Mouse (Mus musculus) thymus, postnatal 0 days (tissue): ENCODE measurements around the gene Slc4a8. TPM values are rescaled to one million over a fixed set of nuclear protein-coding genes. Genes with fewer than 3 reads are reported as not detected.
"Not testable (repeated sequence)": the region's sequence is repeated elsewhere in the genome, so short reads cannot be mapped to it uniquely, and the experiment has no call there.

Source experiments
- DNase-seq: peaks from one replicate; pipeline ENCODE4 v3.0.0-alpha.2; 2015; ENCODE audit warnings: low spot score
- polyA plus RNA-seq: library from polyadenylated mRNA; unstranded; fragments of >200 nt; fragmentation: Nextera tagmentation; extraction: Ambion mirVana; gene quantifications from 2 replicates; pipeline ENCODE4 v1.2.1, GENCODE M21; 2015

Slc4a8 gene
- polyA plus RNA-seq, 1 experiment from 2014 or later: 2.1 TPM

DNA sequence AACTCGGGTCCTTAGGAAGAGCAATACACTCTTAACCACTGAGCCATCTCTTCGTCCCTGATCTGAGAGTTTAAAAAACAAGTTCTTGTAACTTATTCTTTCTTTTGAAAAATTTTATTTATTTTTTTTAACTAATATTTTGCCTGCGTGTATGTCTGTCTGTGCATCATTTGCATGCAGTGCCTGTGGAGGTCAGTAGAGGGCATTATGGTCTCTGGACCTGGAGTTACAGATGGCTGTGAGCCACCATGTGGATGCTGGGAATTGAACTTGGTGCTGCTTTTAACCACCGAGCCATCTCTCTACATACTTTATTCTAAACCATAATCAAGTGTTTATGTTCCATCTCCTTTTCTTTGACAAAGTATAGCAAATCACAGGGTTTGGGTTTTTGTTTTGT lies 11.1 kb downstream of the Slc4a8 start:
- DNase-seq: no peak

DNA sequence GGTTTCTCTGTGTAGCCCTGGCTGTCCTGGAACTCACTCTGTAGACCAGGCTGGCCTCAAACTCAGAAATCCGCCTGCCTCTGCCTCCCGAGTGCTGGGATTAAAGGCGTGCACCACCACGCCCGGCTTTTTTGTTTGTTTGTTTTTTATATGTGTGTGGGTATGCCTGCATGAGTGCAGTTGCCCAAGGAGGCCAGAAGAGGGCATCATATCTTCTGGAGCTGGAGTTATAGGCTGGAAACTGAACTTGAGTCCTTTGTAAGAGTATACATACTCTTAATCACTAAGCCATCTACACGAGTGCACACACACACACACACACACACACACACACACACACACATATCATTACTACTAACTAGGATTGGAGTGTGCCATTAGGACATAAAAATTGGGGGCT lies 12.3 kb downstream of the Slc4a8 start:
- not testable (repeated sequence) for DNase-seq

DNA sequence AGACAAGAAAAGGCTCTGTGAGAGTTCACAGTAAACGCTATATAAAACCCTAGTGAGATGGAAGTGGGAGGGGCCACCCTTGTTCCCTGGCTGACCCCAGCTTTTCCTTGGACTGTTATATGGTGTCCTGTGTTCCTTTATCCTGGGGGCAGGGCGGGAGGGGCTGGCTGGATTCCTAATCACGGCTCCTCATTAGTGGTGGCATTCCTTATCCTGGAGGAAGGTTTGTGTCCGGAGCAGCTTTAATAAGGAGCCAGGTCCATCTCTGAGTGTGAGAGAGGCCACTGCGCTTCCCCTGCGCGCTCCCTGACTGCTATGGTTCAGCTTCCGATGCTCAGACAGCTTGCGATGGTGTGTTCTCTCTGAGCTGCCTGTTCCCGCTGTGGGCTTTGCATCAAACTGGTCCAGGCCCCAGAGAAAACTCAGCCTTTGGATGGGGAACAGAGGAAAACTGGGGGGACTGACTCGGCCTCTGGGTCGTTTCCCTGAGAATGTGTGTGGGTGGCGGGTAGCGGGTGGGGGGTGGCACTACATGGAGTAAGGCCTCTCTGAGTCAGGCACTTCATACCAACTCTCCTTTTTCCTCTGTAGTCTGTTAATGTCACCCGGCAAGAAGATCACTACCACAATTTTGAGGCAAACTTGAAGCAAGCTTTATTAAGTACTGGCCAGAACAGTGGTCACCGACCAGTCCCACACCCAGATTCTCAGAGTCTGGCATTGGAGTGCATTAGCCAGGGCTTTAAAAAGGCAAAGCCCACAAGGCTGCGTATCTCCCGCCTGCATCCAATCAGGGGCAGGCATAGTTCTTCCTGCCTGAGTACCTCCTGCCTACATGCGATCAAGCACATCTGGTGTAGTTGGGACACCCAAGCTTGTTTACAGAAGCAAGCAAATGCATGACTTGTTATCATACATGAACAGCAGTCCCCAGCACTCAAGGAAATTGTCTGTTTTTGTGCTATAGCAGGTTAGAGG lies 13.9 kb downstream of the Slc4a8 start:
- no peak for DNase-seq

DNA sequence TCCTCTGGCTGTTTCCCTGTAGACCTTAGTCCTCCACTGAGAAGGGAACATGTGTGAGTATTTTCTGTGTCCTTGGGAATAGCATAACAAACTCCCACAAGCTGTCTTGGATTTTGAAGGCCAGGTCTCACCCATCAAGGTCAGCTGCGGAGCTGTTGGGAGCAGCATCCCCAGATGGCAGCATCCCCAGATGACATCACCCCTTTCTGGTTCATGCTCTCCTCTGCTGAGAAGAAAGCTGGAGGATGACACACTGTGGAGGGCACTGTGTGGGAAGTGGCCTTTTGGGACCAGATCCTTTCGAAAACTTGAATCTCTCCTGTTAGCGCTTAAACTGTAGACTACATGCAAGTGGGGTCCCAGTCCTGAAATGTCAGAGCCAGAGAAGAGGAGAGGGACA lies 14.9 kb downstream of the Slc4a8 start:
- no peak for DNase-seq

DNA sequence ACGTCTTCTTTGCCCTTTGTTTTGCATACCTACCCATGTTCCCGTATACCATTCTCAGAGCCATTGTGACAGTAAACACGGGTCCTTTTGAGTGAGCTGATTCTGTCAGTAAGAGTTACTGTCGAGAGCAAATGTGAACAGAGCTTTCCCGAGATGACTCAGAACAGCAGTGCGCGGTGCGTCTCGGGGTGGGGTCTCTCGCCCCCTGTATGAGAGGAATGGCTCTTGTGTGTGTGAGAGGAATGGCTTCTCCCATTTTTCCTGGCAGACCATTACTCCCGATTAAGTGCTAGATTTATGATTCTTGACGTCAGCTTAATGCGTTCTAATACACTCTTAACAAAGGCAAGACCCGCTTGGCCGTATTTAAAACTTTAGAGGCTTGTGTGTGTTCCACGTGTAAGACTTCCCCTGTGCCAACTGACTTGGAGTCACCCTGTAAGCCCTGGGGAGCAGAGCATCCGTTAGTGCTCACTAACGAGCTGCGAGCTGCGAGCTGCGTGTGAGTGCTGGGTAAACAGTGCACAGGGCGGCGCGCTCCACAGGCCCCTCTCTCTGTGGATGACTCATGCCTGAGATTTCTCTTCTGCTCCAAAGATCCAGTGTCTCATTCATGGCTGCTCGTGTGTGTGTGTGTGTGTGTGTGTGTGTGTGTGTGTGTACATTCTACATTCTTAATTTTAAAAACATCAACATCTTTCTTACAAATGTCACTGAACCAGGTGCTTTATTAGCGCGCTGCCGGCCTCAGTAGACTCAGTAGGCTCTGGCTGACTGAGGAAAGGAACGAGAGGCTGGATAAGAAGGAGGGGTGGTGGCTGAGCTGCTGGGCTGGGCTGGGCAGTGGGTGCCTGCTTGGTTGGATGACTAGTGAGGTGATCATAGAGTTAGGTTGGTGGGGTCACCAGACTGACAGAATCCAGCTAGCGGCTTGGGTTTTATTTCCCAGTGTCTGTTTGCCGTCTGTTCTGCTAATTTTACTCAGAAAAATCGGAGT lies 15.8 kb downstream of the Slc4a8 start:
- DNase-seq: no peak

DNA sequence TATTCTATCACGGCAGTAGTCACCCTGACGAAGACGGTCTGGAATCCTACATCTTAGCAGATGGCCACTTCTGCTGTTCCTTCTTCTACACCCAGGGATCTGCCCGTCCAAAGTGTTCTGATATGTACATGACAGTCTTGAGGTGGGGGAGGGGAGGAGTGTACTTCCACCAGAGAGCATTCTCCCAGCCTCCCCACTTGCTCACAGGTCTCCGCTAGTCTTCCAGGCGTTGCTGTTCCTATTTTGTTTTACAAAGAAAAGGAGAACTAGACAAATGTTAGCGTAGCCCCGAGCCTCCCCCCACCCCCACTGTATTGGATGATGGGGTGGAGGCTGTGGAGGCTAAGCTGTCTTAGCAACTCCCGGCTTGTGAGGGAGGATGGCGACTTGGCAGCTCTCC lies 18.3 kb downstream of the Slc4a8 start:
- DNase-seq: no peak

DNA sequence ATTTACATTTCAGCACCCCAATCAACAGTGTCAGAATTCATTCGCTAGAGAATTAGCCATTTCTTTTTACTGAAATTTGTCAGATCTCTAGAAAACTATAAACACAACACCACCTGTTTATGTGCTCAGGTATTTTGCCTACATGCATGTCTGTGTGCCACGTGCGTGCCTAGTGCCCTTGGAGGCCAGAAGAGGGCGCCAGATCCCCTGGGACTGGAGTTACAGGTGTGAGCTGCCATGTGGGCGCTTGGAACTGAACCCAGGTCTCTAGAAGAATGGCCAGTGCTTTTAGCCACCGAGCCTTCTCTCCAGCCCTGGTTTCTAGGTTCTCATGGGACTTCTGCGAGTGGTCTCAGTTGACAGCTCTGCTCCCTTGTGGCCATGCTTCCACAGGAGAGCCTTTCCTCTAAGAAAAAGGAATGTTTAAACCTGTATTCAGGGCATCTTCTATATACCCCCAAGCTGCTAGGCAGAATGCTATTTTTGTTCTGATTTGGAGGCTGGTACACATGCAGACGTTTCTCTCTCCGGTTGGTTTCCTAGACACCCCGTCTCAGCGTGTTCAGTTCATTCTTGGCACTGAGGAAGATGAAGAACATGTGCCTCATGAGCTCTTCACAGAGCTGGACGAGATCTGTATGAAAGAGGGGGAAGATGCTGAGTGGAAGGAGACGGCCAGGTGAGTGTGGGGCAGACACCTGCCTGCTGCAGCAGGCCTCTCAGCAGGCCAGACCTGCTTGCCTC lies 21.9 kb downstream of the Slc4a8 start:
- DNase-seq: no peak

DNA sequence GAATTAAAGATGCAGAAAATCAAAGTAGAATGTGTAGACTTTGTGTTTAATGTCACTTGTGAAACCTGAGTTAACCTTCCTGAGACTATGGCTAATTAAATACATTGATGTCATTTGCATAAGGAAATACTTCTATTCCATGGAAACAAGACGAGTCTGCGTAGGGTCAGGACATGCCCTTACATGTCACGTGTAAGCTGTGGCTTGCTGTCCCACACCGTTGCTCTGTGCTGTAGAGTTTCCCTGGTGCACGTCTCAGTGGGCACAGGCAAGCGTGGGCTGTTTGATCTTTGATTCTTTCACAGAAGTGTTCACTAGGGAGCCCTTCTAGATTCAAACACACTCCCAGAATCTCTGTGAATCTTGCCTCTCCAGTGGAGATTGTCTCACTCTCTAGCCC lies 28.7 kb downstream of the Slc4a8 start:
- no peak for DNase-seq

DNA sequence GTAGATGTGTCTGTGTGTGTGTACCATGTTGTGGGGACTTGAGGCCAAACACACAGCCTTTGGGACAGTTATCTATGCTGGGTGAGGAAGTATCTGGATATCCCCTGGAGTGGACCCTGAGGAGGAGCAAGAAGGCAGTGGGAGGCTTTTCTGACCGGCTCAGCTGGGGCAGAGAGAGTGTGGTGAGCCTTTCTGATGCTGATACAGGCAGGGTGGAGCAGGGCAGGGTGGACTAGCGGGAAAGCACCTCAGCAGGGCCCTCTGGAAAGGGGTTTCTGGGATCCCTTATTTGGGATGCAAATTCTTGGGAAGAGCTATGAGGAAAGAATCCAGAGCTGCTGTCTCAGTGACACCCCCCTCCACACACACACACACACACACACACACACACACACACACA lies 30.8 kb downstream of the Slc4a8 start:
- DNase-seq: no peak

DNA sequence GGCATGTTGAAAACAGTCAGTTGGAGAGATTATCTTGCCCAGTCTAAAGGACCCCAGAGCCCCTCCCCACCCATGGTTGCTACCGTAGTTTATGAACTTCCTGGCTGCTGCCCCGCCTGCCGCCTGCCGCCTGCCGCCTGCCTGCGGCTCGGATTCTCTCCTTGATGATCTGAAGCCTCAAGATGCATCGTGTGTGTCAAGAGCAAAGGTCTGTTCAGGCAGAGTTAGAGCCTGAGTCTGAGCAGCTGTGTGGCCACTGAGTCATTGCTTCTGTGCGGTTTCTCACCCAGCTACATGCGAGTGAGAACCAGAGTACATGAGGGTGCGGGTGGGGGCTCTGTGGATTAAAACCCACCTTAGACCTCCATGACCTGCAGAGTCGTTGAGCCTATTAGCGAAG lies 39.4 kb downstream of the Slc4a8 start:
- DNase-seq: peak; percentile 6

DNA sequence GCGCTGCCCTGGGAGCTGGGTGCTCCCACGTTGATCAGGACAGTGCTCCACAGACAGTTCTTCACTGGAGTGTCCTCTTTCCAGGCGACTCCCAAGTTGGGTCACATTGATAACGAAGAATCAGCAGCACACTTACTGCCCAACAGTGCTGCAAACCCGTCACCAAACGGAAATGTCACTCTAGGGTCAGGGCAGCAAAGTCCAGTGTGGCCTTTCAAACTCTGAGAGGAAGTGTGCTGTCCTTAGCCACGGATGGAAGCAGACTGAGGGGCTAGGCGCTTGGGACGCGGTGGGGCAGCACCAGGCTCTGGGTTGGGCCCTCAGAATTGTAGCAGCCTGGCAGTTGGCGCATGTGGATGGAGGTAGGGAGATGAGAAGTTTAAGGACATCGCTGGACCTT lies 46.5 kb downstream of the Slc4a8 start:
- no peak for DNase-seq

DNA sequence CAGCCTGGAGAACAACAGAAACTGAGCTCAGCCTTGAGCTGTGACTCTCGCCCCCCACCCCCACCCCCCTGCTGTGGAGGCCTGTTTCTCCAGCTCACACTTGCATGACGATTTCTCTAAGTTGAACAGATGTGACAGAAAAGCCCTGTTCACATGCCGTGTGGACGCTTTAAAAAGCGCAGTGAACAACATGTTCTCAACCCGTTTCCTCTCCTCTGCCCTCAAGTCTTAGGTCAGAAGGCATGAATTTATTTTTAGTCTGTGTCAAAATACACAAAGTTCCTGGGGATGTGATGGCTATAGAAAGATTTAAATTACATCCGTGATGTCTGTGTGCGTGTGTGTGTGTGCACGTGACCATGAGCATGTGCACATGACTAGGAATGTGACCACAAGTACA lies 46.9 kb downstream of the Slc4a8 start:
- no peak for DNase-seq

DNA sequence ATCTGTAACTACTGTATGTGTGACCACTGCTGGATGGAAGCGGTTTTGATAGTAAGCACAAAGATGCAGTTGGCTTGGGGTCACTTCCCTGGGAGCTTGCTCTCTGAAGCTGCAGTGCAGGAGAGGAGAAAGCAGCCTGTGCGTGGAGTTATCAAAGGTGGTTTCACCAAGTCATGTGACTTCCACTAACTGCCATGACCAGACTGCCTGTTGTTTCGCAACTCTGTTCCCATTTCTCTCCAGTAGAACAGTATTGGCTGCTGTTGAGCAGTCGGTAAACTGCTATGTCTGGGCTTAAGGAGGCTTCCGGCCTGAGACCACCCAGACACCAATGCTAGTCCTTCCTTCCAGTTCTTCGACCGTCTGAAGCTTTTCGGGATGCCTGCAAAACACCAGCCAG lies 48.7 kb downstream of the Slc4a8 start:
- no peak for DNase-seq

DNA sequence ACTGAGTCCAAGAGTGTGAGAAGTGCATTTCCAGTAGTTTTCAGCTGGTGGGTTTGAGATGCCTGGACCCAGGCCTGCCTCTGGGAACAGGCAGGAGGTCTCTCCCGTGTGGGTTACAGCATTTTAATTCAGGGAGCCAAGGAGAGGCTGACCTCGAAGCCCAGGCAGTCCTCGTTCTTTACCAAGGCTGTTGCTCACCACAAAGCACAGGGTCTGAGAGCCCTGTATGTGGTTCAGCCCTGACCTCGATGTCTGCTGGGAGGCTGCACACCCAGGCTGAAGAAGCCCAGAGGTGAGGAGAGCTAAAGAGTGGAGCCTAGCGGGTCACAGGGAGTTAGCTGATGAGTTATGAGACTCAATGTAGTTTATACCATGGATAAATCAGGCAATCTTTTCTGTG lies 52.0 kb downstream of the Slc4a8 start:
- no peak for DNase-seq

DNA sequence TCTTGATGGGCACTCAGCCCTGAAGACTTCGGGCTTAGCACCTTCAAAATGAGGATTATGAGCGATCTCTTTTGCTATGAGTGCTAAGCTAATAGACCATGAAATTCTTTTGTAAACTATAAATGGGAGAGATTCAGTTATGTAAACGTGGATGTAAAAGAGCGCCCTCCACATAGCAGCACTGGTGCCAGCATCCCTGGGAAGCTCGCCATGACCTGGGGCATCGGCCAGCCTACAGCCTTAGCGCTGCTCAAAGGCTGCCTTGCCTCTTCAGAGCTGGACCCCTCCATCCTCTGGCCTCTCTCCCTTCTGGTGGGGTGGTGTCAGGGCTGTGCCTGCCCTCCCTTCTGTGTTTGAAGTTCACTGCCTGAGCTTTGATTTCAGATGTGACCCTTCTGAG lies 52.5 kb downstream of the Slc4a8 start:
- no peak for DNase-seq

DNA sequence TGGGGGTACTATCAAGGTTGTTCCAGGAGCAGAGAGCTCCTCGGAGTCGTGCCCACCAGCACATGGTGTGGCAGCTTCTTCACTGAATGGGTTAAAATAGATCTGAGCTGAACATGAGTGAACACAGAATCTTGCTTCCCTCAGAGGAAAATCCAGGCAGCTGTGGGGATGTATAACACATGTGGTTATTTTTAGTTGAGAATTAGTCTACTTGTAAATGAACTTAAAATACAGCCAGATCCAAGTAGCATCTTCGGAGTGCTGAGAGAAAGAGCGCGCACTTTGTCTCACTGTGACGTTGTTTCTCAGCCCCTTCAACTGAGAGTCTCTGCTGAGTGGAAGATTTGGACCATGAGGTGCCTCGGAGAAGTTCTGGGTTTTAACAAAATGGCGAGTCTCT lies 53.8 kb downstream of the Slc4a8 start:
- no peak for DNase-seq

DNA sequence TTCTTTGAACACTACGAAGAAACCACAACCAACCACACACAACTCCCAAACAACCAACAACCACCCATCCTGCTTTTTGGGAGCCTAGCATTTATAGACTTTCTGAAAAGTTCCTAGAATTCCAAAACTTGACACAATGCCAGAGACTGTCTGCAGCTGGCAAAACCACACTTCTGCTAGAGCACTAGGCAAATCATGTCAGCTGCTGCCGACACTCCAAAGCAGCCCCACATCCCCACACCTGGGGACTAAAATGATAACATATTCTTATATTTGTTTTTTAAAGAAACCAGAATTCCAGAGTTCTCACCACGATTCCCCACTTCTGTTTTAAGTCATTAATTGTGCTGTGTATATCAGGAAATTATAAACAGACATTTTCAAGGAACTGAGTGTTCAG lies 57.3 kb downstream of the Slc4a8 start:
- DNase-seq: no peak

DNA sequence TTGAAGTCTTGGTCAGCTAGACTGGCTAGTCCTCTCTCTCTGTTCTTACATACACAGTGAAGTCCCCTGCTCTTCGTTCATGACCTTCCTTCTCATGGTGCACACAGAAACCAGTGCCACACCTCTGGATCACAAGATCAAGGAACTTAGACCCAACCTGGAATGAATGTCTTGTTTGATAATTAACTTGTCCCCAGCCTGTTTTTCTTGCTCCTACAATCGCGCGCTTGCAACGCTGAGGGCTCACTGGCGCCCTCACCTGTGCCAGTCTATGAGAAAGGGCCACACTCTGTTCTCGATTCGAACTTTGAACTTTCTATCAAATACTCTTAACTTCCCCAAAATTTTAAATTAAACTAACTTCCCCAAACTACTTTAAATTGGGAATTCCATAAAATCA lies 60.3 kb downstream of the Slc4a8 start:
- no peak for DNase-seq

DNA sequence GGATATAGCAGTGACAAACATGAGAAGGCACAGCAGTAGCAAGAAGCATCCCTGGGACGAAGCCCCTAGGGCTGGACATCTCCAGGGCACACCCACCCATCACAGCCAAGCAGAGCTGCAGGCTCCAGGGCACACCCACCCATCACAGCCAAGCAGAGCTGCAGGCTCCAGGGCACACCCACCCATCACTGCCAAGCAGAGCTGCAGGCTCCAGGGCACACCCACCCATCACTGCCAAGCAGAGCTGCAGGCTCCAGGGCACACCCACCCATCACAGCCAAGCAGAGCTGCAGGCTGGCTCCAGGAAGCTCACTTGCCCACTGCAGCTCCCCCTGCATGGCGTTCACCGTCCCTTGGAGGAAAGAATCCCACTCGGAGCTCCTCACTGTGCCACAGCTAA lies 60.8 kb downstream of the Slc4a8 start:
- not testable (repeated sequence) for DNase-seq

DNA sequence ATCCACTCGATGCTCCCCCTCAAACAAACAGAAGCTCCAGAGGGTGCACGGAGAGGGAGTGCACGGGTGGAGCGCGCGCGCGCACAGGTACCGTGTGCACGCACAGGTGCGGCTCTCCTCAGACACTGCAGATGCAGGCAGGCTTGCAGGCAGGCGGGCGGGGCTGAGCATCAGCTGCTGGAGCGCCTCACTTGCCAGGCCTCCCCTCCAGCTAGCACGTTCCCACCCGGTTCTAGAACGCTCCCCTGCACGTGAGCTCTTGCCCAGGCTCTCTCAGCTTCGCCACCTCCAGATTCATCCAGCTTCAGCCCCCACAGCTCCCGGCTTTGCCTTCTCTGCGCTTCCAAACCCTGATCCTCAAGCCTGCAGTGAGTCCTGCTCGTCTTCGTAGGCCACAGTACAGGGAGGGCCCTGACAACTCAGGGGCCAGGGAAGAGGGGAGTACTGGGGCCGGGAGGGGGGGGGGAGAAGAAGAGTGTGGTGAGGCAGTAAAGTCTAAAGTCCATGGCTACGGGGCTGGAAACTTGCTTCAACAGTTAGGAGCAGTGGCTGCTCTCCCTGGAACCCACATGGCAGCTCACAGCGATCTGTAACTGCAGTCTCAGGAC lies 63.8 kb downstream of the Slc4a8 start:
- no peak for DNase-seq

DNA sequence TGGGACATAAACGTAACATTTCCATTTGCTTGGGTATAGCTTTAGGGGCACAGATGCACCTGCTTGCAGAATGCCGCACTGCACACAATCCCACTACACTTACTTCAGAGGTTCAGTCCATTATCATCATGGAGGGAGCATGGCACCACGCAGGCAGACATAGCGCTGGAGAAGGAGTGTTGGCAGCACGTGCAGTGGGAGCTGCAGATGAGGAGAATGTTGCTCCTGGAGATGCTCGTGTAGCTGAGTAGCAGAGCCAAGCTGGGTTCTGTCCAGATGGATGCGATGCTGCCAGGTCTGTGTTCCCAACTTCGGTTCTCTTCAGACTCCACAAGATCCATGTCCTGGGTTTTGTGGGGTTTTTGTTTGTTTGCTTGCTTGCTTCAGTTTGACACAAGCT lies 64.5 kb downstream of the Slc4a8 start:
- DNase-seq: no peak
